In the genomic region with DNA sequence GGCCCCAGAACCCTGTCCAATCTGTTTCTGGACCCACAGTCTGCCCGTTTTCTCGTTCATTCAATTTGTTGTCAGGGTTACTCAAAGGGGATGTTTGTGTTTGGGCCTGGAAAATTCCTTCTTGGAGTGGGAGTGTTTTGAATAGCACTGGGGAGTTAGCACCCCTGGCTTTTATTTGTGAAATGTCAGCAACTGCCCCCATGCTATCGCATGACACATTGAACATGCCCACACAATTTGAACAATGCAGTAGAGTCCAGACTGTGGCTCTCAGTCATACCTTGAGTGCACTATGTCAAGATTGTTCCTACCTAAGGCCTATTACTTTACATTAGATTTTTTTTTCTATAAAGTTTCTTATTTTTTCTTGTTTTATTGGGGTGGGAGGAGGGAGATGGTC, we compare ENCODE assay signal across 20 mouse cellular contexts.
DNase-seq lines count a peak whose midpoint lies in the region; ATAC-seq and TF ChIP-seq lines count a peak whose summit lies in the region.
"Had no signal": no experiment of that assay in that cellular context is flagged by ENCODE, and none has a peak within 500 bp of the region (broad histone marks: within the 10 kb centered on the region; RNA-seq: fewer than 3 reads in every experiment).

No protein-coding gene starts in this region.

- no peaks in the 10 kb centered on the region for H3K36me3 ChIP-seq in kidney, embryonic 15.5 days
- no peaks in the 10 kb centered on the region for H3K36me3 ChIP-seq in kidney, postnatal 0 days (ENCODE audit: insufficient read depth, low read length)
- no peaks in the 10 kb centered on the region for H3K36me3 ChIP-seq in midbrain, embryonic 14.5 days (ENCODE audit: control insufficient read depth, insufficient read depth, low read length)
- H3K36me3 ChIP-seq: embryonic facial prominence, embryonic 10.5 days; embryonic facial prominence, embryonic 12.5 days; forebrain, embryonic 15.5 days had no signal

- no peak overlapping the region for H3K4me3 ChIP-seq in kidney, embryonic 15.5 days (replicated peaks)
- no peak overlapping the region for H3K4me3 ChIP-seq in kidney, postnatal 0 days (replicated peaks; ENCODE audit: low read depth, low read length)
- no peak overlapping the region for H3K4me3 ChIP-seq in midbrain, embryonic 14.5 days (replicated peaks; ENCODE audit: low read depth, low read length)
- H3K4me3 ChIP-seq: embryonic facial prominence, embryonic 10.5 days; embryonic facial prominence, embryonic 12.5 days; forebrain, embryonic 13.5 days; forebrain, embryonic 15.5 days had no signal

- H3K4me1 ChIP-seq in kidney, embryonic 15.5 days = peaks cover 25% of the 10 kb centered on the region
- H3K4me1 ChIP-seq in kidney, postnatal 0 days (replicated peaks; ENCODE audit: insufficient read depth, low read length) = peaks cover 2% of the 10 kb centered on the region; the same call in 1 of the 2 replicates
- H3K4me1 ChIP-seq in midbrain, embryonic 14.5 days (ENCODE audit: control insufficient read depth, insufficient read depth, low read length) = peaks cover 10% of the 10 kb centered on the region

- DNase-seq in kidney, postnatal 14 days = no peak
- DNase-seq in kidney, postnatal 0 days (ENCODE audit: low spot score) = peak; percentile 70
- DNase-seq in kidney, adult 8-10 months = no peak
- DNase-seq in Muller cell, postnatal 12 days (ENCODE audit: inconsistent ontology term) = peak; percentile 35
- DNase-seq in midbrain, embryonic 14.5 days = no peak
- DNase-seq: adrenal gland, adult 8-10 months; adrenal gland, postnatal 14 days; adrenal gland, postnatal 36 days; cerebellum, adult 11-12 months; cerebellum, adult 2 months; cerebellum, adult 9-10 months; cerebellum, postnatal 10 days; cerebellum, postnatal 25 days had no signal

- 28% methylated on average over 3 of the region's 3 CpGs for WGBS in kidney, embryonic 15.5 days
- 29% methylated on average over 3 of the region's 3 CpGs for WGBS in kidney, postnatal 0 days
- WGBS in midbrain, embryonic 14.5 days = 77% methylated on average over 3 of the region's 3 CpGs

- H3K9ac ChIP-seq in kidney, embryonic 15.5 days = no peak overlapping the region
- no peak overlapping the region for H3K9ac ChIP-seq in kidney, postnatal 0 days (ENCODE audit: low read depth, low read length)
- no peak overlapping the region for H3K9ac ChIP-seq in midbrain, embryonic 14.5 days (replicated peaks; ENCODE audit: low read length)
- H3K9ac ChIP-seq: embryonic facial prominence, embryonic 12.5 days; forebrain, embryonic 13.5 days; forebrain, embryonic 15.5 days had no signal

- H3K27ac ChIP-seq in kidney, embryonic 15.5 days = peak overlapping the region; percentile 41; the same call in 1 of the 2 replicates
- no peak overlapping the region for H3K27ac ChIP-seq in kidney, postnatal 0 days
- H3K27ac ChIP-seq in midbrain, embryonic 14.5 days (replicated peaks; ENCODE audit: low read depth, low read length) = no peak overlapping the region
- H3K27ac ChIP-seq: embryonic facial prominence, embryonic 10.5 days; embryonic facial prominence, embryonic 12.5 days; forebrain, embryonic 13.5 days; forebrain, embryonic 15.5 days had no signal

- TF ChIP-seq CTCF in kidney, postnatal 0 days (IDR thresholded peaks at IDR 0.05; ENCODE audit: low read depth) = no peak

- peak; percentile 71 for ATAC-seq in kidney, embryonic 15.5 days (replicated peaks; ENCODE audit: low FRiP score)
- ATAC-seq in kidney, postnatal 0 days (replicated peaks; ENCODE audit: low FRiP score, low read depth) = peak; percentile 64; the same call in 1 of the 2 replicates
- ATAC-seq in midbrain, embryonic 14.5 days (ENCODE audit: low FRiP score, low TSS enrichment) = no peak
- ATAC-seq: activated CD4-positive, CD25-positive, alpha-beta regulatory T cell, adult 4 months; forebrain, embryonic 15.5 days; Patski had no signal

- no peaks in the 10 kb centered on the region for H3K9me3 ChIP-seq in kidney, embryonic 15.5 days (replicated peaks)
- H3K9me3 ChIP-seq in kidney, postnatal 0 days (replicated peaks; ENCODE audit: low read length) = no peaks in the 10 kb centered on the region
- H3K9me3 ChIP-seq in midbrain, embryonic 14.5 days (ENCODE audit: control insufficient read depth, low read length) = no peaks in the 10 kb centered on the region
- H3K9me3 ChIP-seq: embryonic facial prominence, embryonic 10.5 days; embryonic facial prominence, embryonic 12.5 days; forebrain, embryonic 13.5 days; forebrain, embryonic 15.5 days had no signal

- H3K4me2 ChIP-seq in kidney, embryonic 15.5 days = no peak overlapping the region
- no peak overlapping the region for H3K4me2 ChIP-seq in kidney, postnatal 0 days (ENCODE audit: low read length)
- no peak overlapping the region for H3K4me2 ChIP-seq in midbrain, embryonic 14.5 days (ENCODE audit: low read length)
- H3K4me2 ChIP-seq: embryonic facial prominence, embryonic 12.5 days; forebrain, embryonic 13.5 days; forebrain, embryonic 15.5 days had no signal

- H3K27me3 ChIP-seq in kidney, embryonic 15.5 days = no peaks in the 10 kb centered on the region
- H3K27me3 ChIP-seq in kidney, postnatal 0 days (ENCODE audit: insufficient read depth, low read length) = no peaks in the 10 kb centered on the region
- H3K27me3 ChIP-seq in midbrain, embryonic 14.5 days (ENCODE audit: control insufficient read depth, insufficient read depth, low read length) = no peaks in the 10 kb centered on the region
- H3K27me3 ChIP-seq: embryonic facial prominence, embryonic 12.5 days; forebrain, embryonic 13.5 days; forebrain, embryonic 15.5 days had no signal

Comparison
In these comparisons a context has a peak if more than half of its experiments do, and no peak if none do; other contexts are left out.
1. DNase-seq: peak in kidney, postnatal 0 days (single experiment) and Muller cell, postnatal 12 days (single experiment); none in kidney, postnatal 14 days (single experiment), kidney, adult 8-10 months (0 of 2) and midbrain, embryonic 14.5 days (single experiment).